Mouse (Mus musculus) layer of hippocampus, postnatal 36 days (tissue): ENCODE results near the gene Chpf2. TPM values are rescaled to one million over a fixed set of nuclear protein-coding genes. Genes with fewer than 3 reads are reported as not detected.

Experiments used
- microRNA-seq, 2 experiments: library from miRNA; unstranded; fragments of <30 nt; microRNA quantifications; one replicate each; pipeline ENCODE4 v1.2.0; 2021
- total RNA-seq, 2 experiments: library from RNA; stranded (reverse); gene quantifications; 2 replicates each; pipeline ENCODE4 v1.2.3; 2021

Gene Chpf2
- total RNA-seq, 2 experiments from 2014 or later: 58.0 to 61.2 TPM

Small RNA genes within 50 kb of the gene (microRNA-seq; reads per million reads assigned to microRNA genes)
- gene Mir671: 1,547 to 2,368 reads per million in 2 experiments

Other genes with a start within 250 kb of the Chpf2 start
- gene Kcnh2, start 235.1 kb upstream of the Chpf2 start, total RNA-seq: 10 to 100 TPM; 21.3 to 23.7 TPM
- gene Nos3, start 221.9 kb upstream of the Chpf2 start, total RNA-seq: 1 to 10 TPM; 6.1 to 6.4 TPM
- gene Atg9b, start 194.6 kb upstream of the Chpf2 start, total RNA-seq: 1 to 10 TPM; 3.0 to 4.2 TPM
- 10 to 100 TPM; 51.9 to 58.7 TPM for gene Abcb8, start 193.1 kb upstream of the Chpf2 start, total RNA-seq
- gene Asic3, start 173.3 kb upstream of the Chpf2 start, total RNA-seq: under 1 TPM in 1 of 2 experiments, not detected in 1; 0.23 TPM
- 100 to 1,000 TPM; 122 TPM for gene Cdk5, start 163.2 kb upstream of the Chpf2 start, total RNA-seq
- gene Slc4a2, start 162.9 kb upstream of the Chpf2 start, total RNA-seq: 10 to 100 TPM; 25.6 to 33.2 TPM
- gene Fastk, start 141.5 kb upstream of the Chpf2 start, total RNA-seq: 100 to 1,000 TPM; 121 to 144 TPM
- gene Tmub1, start 138.9 kb upstream of the Chpf2 start, total RNA-seq: 10 to 100 TPM; 18.6 to 19.8 TPM
- gene Agap3, start 134.6 kb upstream of the Chpf2 start, total RNA-seq: 100 to 1,000 TPM; 635 to 641 TPM
- not detected for gene Gbx1, start 59.5 kb upstream of the Chpf2 start, total RNA-seq
- gene Asb10, start 45.8 kb upstream of the Chpf2 start, total RNA-seq: under 1 TPM in 1 of 2 experiments, not detected in 1; 0.25 TPM
- not detected for gene 4931409K22Rik, start 29.9 kb upstream of the Chpf2 start, total RNA-seq
- 10 to 100 TPM; 74.5 to 77.3 TPM for gene Abcf2, start 9.3 kb upstream of the Chpf2 start, total RNA-seq
- gene Smarcd3, start 37.7 kb downstream of the Chpf2 start, total RNA-seq: 10 to 100 TPM; 88.0 to 89.8 TPM
- gene Nub1, start 98.8 kb downstream of the Chpf2 start, total RNA-seq: 10 to 100 TPM; 63.3 to 65.9 TPM
- gene Wdr86, start 144.0 kb downstream of the Chpf2 start, total RNA-seq: 1 to 10 TPM in 1 of 2 experiments, under 1 TPM in 1; 0.22 to 1.5 TPM
- under 1 TPM; 0.53 to 0.95 TPM for gene Crygn, start 171.3 kb downstream of the Chpf2 start, total RNA-seq